Mouse (Mus musculus): ENCODE results near the gene Usp36. TPM values are rescaled to one million over a fixed set of nuclear protein-coding genes. Genes with fewer than 3 reads are reported as not detected.
"Not testable (repeated sequence)": the region's sequence is repeated elsewhere in the genome, so short reads cannot be mapped to it uniquely, and the experiment has no call there.

Gene Usp36
- polyA plus RNA-seq, 1 experiment from 2014 or later = 15.9 TPM

DNA sequence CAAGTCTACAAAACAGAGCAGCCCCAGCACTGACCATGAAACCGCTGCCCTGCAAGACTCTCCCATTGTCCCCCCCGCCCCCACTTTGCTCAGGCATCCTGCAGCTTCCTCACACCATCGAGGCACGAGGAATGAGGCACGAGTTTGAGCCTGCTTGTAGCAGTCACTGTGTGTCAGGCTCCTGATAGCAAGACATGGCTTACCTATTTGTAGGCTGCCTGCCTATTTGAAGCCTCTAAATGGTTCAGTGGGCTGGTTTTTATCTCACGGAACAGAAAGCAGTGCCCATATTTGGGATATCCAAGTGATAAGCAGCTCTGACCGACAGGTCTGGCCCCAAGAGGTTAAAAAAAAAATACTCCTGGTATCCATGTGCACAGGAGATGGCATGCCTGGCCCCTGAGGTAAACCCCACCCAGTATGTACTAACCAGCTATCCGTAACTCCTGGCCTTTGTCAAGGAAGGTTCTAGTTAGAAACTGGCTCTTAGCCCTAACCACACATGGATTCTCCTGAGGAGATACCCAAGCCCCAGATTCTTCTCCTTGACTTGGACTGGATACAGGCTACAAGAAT, 26.3 kb upstream of the Usp36 start:
- Histone ChIP-seq H3K27me3 (replicated peaks; ENCODE audit: control insufficient read depth, insufficient read depth, low read length) (no peaks in the 10 kb centered on the region), H3K36me3 (ENCODE audit: control insufficient read depth, insufficient read depth, low read length) (no peaks in the 10 kb centered on the region), H3K4me2 (ENCODE audit: low read depth, low read length) (no peak overlapping the region), H3K9me3 (ENCODE audit: control insufficient read depth, low read length) (no peaks in the 10 kb centered on the region), H3K4me3 (ENCODE audit: low read length) (no peak overlapping the region), H3K9ac (ENCODE audit: low read depth, low read length) (no peak overlapping the region), H3K4me1 (ENCODE audit: control insufficient read depth, insufficient read depth, low read length) (no peaks in the 10 kb centered on the region), H3K27ac (ENCODE audit: low read length) (no peak overlapping the region)
- ATAC-seq = no peak
- 76% methylated on average over 8 of the region's 8 CpGs for WGBS

- Histone ChIP-seq H3K9me3 (ENCODE audit: control insufficient read depth, low read length) (no peaks in the 10 kb centered on the region), H3K36me3 (ENCODE audit: control insufficient read depth, insufficient read depth, low read length) (peaks cover 9% of the 10 kb centered on the region), H3K4me3 (ENCODE audit: low read length) (no peak overlapping the region), H3K27ac (ENCODE audit: low read length) (no peak overlapping the region), H3K9ac (ENCODE audit: low read depth, low read length) (no peak overlapping the region), H3K4me2 (ENCODE audit: low read depth, low read length) (no peak overlapping the region), H3K4me1 (ENCODE audit: control insufficient read depth, insufficient read depth, low read length) (no peaks in the 10 kb centered on the region), H3K27me3 (replicated peaks; ENCODE audit: control insufficient read depth, insufficient read depth, low read length) (no peaks in the 10 kb centered on the region)
- ATAC-seq = no peak
- 65% methylated on average over 6 of the region's 6 CpGs for WGBS
Measured at GRCm38 (mm10) chr11:118312132-118312723, 22.2 kb upstream of the Usp36 start.

GRCm38 (mm10) chr11:118307962-118308361, 17.9 kb upstream of the Usp36 start:
- not testable (repeated sequence) for H3K36me3 ChIP-seq (ENCODE audit: control insufficient read depth, insufficient read depth, low read length); H3K27me3 ChIP-seq (replicated peaks; ENCODE audit: control insufficient read depth, insufficient read depth, low read length); H3K9me3 ChIP-seq (ENCODE audit: control insufficient read depth, low read length); H3K4me1 ChIP-seq (ENCODE audit: control insufficient read depth, insufficient read depth, low read length); H3K27ac ChIP-seq (ENCODE audit: low read length); ATAC-seq; H3K4me2 ChIP-seq (ENCODE audit: low read depth, low read length); H3K4me3 ChIP-seq (ENCODE audit: low read length); H3K9ac ChIP-seq (ENCODE audit: low read depth, low read length)
- 86% methylated on average over 2 of the region's 2 CpGs for WGBS

- H3K4me1 ChIP-seq (ENCODE audit: control insufficient read depth, insufficient read depth, low read length); H3K27me3 ChIP-seq (replicated peaks; ENCODE audit: control insufficient read depth, insufficient read depth, low read length); ATAC-seq; H3K36me3 ChIP-seq (ENCODE audit: control insufficient read depth, insufficient read depth, low read length); H3K4me2 ChIP-seq (ENCODE audit: low read depth, low read length); H3K27ac ChIP-seq (ENCODE audit: low read length); H3K9ac ChIP-seq (ENCODE audit: low read depth, low read length); H3K9me3 ChIP-seq (ENCODE audit: control insufficient read depth, low read length); H3K4me3 ChIP-seq (ENCODE audit: low read length): not testable (repeated sequence)
- WGBS = 89% methylated on average over 4 of the region's 4 CpGs
Measured at GRCm38 (mm10) chr11:118303959-118304358, 13.9 kb upstream of the Usp36 start.

DNA sequence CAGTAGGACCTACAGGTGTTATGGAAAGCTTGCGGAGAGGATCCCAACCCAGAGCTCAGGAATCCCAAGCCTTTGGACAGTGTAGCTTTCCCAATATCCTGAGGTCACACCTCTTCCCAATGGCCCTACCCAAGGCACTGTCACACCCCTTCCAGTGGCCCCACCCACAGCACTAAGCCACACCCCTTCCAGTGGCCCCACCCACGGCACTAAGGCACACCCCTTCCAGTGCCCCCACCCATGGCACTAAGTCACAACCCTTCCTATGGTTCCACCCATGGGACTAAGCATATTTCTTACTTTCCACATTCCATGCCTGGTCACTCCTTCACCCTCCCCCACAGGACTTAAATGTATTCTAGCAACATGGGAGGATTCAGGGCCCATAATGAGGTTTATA, 8.8 kb upstream of the Usp36 start:
- 74% methylated on average over 2 of the region's 2 CpGs for WGBS
- H3K36me3 ChIP-seq (ENCODE audit: control insufficient read depth, insufficient read depth, low read length) = no peaks in the 10 kb centered on the region
- no peak overlapping the region for H3K9ac ChIP-seq (ENCODE audit: low read depth, low read length)
- H3K4me1 ChIP-seq (ENCODE audit: control insufficient read depth, insufficient read depth, low read length) = no peaks in the 10 kb centered on the region; the same call in 1 of the 2 replicates
- H3K9me3 ChIP-seq (ENCODE audit: control insufficient read depth, low read length) = no peaks in the 10 kb centered on the region
- H3K4me2 ChIP-seq (ENCODE audit: low read depth, low read length) = no peak overlapping the region
- peak; percentile 28; the same call in 1 of the 2 replicates for ATAC-seq
- H3K27ac ChIP-seq (ENCODE audit: low read length) = no peak overlapping the region
- no peak overlapping the region for H3K4me3 ChIP-seq (ENCODE audit: low read length)
- no peaks in the 10 kb centered on the region for H3K27me3 ChIP-seq (replicated peaks; ENCODE audit: control insufficient read depth, insufficient read depth, low read length)

- no peak for ATAC-seq
- no peak overlapping the region for H3K9ac ChIP-seq (ENCODE audit: low read depth, low read length)
- H3K27me3 ChIP-seq (replicated peaks; ENCODE audit: control insufficient read depth, insufficient read depth, low read length) = no peaks in the 10 kb centered on the region
- 82% methylated on average over 3 of the region's 3 CpGs for WGBS
- H3K4me3 ChIP-seq (ENCODE audit: low read length) = no peak overlapping the region
- H3K9me3 ChIP-seq (ENCODE audit: control insufficient read depth, low read length) = no peaks in the 10 kb centered on the region
- H3K27ac ChIP-seq (ENCODE audit: low read length) = no peak overlapping the region
- no peak overlapping the region for H3K4me2 ChIP-seq (ENCODE audit: low read depth, low read length)
- no peaks in the 10 kb centered on the region for H3K4me1 ChIP-seq (ENCODE audit: control insufficient read depth, insufficient read depth, low read length)
- no peaks in the 10 kb centered on the region for H3K36me3 ChIP-seq (ENCODE audit: control insufficient read depth, insufficient read depth, low read length)
Measured at GRCm38 (mm10) chr11:118297967-118298366, 7.9 kb upstream of the Usp36 start.

DNA sequence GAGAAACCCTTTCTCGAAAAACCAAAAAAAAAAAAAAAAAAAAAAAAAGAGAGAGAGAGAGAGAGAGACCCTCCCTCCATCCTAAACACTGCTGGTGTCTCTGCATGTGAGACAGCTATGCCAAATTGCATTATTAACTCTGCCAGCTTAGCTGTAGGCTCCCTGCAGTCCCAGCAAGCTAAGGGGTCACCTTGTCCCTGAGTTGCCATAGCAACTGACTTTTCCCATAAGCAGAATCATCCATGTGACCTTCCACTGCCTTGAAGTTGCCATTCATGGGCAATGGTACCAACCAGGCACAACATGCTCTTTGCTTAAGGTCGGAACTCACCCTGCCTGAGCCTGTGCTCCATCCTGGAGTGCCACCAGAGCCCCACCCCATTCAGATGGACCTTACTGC, 5.0 kb upstream of the Usp36 start:
- Histone ChIP-seq H3K27me3 (replicated peaks; ENCODE audit: control insufficient read depth, insufficient read depth, low read length) (no peaks in the 10 kb centered on the region), H3K4me1 (ENCODE audit: control insufficient read depth, insufficient read depth, low read length) (peaks cover 4% of the 10 kb centered on the region; the same call in 1 of the 2 replicates), H3K9me3 (ENCODE audit: control insufficient read depth, low read length) (no peaks in the 10 kb centered on the region), H3K4me3 (ENCODE audit: low read length) (no peak overlapping the region), H3K27ac (ENCODE audit: low read length) (no peak overlapping the region), H3K36me3 (ENCODE audit: control insufficient read depth, insufficient read depth, low read length) (no peaks in the 10 kb centered on the region), H3K4me2 (ENCODE audit: low read depth, low read length) (no peak overlapping the region), H3K9ac (ENCODE audit: low read depth, low read length) (no peak overlapping the region)
- 77% methylated on average over 2 of the region's 2 CpGs for WGBS
- ATAC-seq = no peak

DNA sequence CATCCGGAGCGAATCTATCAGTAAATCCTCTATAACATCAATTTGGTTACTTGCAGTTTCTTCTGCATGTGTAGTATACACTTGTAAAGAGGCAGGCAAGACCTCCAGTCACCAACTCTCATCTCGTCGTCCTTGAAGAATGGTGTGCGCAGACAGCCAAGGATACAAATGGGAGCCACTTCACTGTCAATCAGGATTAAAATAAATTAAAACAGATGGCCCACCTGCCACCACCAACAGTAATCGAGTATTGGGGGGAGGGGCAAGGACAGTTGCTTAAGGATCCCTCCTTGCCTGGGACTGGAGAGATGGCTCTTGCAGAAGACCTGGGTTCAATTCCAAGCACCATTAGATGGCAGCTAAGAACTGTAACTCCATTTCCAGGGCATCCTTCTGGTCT, 2.6 kb upstream of the Usp36 start:
- WGBS = 65% methylated on average over 6 of the region's 6 CpGs

DNA sequence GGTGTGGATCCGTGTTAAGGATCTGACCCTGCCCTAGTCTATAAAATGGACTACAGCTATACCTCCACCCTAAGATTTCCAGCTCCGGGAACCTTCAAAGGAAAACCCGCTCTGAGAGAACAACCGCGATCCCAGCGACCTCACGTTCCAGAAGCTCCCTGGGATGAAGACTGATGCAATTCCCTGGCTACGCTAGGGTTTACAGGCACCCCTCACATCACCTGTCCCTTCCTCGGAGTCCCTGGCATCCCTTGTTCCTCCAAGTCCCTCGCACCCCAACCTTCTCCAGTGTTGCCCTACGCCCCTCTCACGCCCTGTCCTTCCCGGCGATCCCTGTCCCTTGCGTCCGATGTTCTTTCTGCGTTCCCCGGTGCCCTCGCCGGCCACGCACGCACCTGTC, 482 bp downstream of the Usp36 start:
- WGBS = under 1% methylated on average over 22 of the region's 22 CpGs
- no peak for ATAC-seq

More for the DNA sequence above, 2.6 kb upstream of the Usp36 start:
- Histone ChIP-seq H3K4me2 (ENCODE audit: low read depth, low read length) (no peak overlapping the region), H3K9ac (ENCODE audit: low read depth, low read length) (no peak overlapping the region), H3K9me3 (ENCODE audit: control insufficient read depth, low read length) (no peaks in the 10 kb centered on the region), H3K27me3 (replicated peaks; ENCODE audit: control insufficient read depth, insufficient read depth, low read length) (no peaks in the 10 kb centered on the region), H3K4me1 (ENCODE audit: control insufficient read depth, insufficient read depth, low read length) (peaks cover 13% of the 10 kb centered on the region), H3K4me3 (ENCODE audit: low read length) (no peak overlapping the region), H3K27ac (ENCODE audit: low read length) (no peak overlapping the region), H3K36me3 (ENCODE audit: control insufficient read depth, insufficient read depth, low read length) (no peaks in the 10 kb centered on the region)
- no peak for ATAC-seq

More for the DNA sequence above, 482 bp downstream of the Usp36 start:
- peaks cover 21% of the 10 kb centered on the region for H3K36me3 ChIP-seq (ENCODE audit: control insufficient read depth, insufficient read depth, low read length)
- peaks cover 15% of the 10 kb centered on the region for H3K4me1 ChIP-seq (ENCODE audit: control insufficient read depth, insufficient read depth, low read length)
- peak overlapping the region; percentile 74 for H3K27ac ChIP-seq (ENCODE audit: low read length)
- no peaks in the 10 kb centered on the region for H3K27me3 ChIP-seq (replicated peaks; ENCODE audit: control insufficient read depth, insufficient read depth, low read length)
- peak overlapping the region; percentile 69 for H3K4me2 ChIP-seq (ENCODE audit: low read depth, low read length)
- H3K9ac ChIP-seq (ENCODE audit: low read depth, low read length) = peak overlapping the region; percentile 87
- H3K9me3 ChIP-seq (ENCODE audit: control insufficient read depth, low read length) = no peaks in the 10 kb centered on the region
- peak overlapping the region; percentile 78 for H3K4me3 ChIP-seq (ENCODE audit: low read length)
